Mouse (Mus musculus): ENCODE data around the gene Lpp.

GRCm38 (mm10) chr16:24535221-24535620 lies 141.9 kb downstream of the Lpp start:
- no peak for TF ChIP-seq CTCF (IDR thresholded peaks at IDR 0.05; ENCODE audit: low read depth, low read length)
- no peak for TF ChIP-seq POLR2A (IDR thresholded peaks at IDR 0.05; ENCODE audit: borderline replicate concordance, low read depth, low read length)

Measured in bone marrow macrophage, adult 2 months (primary cell).